Mouse (Mus musculus) thymus, adult 2 months (tissue): Measurements from ENCODE around the gene Lsg1.

Experiments
- CTCF ChIP-seq: fragments of 200-500 bp; IDR thresholded peaks from 2 replicates; pipeline ENCODE4 v1.5.1; 2012; ENCODE audit warnings: mild to moderate bottlenecking, control low read depth, low read length, moderate library complexity, borderline replicate concordance; ENCODE audit not compliant: control insufficient read depth, poor library complexity, insufficient read depth; ENCODE audit errors: extremely low read depth
- POLR2A ChIP-seq: fragments of 200-500 bp; IDR thresholded peaks from 2 replicates; pipeline ENCODE4 v1.6.1; 2012; ENCODE audit warnings: mild to moderate bottlenecking, low read length, control low read depth, moderate library complexity; ENCODE audit not compliant: control insufficient read depth, poor library complexity, insufficient read depth; ENCODE audit errors: extremely low read depth

DNA sequence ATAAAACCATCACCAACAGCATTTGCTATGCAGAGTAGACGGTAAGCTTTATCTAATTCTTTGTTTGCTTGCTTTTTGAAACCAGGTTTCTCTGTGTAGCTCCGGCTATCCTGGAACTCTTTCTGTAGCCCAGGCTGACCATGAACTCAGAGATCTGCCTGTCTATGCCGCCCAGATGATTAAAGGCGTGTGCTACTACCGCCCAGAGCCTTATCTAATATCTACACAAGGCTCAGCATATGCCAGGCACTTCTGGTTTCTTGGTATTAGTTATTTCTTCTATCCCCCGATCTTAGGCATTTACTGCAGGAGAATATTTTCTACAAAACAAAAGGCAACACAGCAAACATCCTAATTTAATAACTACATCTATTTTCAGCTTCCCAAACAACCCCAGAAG lies 21.8 kb downstream of the Lsg1 start:
- no peak for TF ChIP-seq CTCF
- TF ChIP-seq POLR2A: no peak
